Mouse (Mus musculus): ENCODE measurements around the gene Phxr2. TPM values are rescaled to one million over a fixed set of nuclear protein-coding genes. Genes with fewer than 3 reads are reported as not detected.

Gene Phxr2
- polyA plus RNA-seq, 1 experiment from 2014 or later, result not detected

GRCm38 (mm10) chr10:99131298-99131697 lies 5.2 kb upstream of the Phxr2 start:
- WGBS, result 44% methylated on average over 5 of the region's 5 CpGs
- 0 out of 2 replicates have a peak overlapping the region, but pooled peaks have one; percentile 2 for H3K9ac ChIP-seq (replicated peaks)
- no peak for ATAC-seq

DNA sequence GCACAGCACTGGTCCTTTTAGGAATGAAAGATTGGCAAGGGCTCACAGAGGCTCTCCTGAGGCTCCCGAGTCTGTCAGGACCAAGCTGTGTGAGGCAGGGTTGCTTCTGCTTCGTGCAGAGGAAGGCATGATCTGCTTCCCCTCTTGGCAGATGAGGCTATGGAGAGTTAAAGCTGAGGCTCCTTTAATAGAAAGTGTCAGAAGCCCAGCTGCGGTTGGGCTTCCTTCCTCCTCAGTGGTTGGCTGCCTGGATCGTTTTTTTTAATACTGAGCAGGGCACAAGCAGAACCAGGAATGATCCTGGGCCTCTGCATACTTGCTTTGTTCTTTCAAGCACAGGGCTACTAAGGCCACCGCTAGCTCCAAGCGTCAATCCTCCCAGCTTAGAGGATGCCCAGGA lies 4.5 kb upstream of the Phxr2 start:
- peaks cover 19% of the 10 kb centered on the region for H3K4me1 ChIP-seq (replicated peaks)
- WGBS, result 38% methylated on average over 6 of the region's 6 CpGs
- H3K27ac ChIP-seq, result no peak overlapping the region
- H3K36me3 ChIP-seq, result peaks cover 53% of the 10 kb centered on the region
- no peaks in the 10 kb centered on the region for H3K27me3 ChIP-seq
- no peak overlapping the region for H3K4me3 ChIP-seq (replicated peaks)
- no peak overlapping the region for H3K9ac ChIP-seq (replicated peaks)
- H3K9me3 ChIP-seq, result no peaks in the 10 kb centered on the region
- no peak overlapping the region for H3K4me2 ChIP-seq (replicated peaks)
- ATAC-seq, result no peak

More at GRCm38 (mm10) chr10:99131298-99131697, 5.2 kb upstream of the Phxr2 start:
- no peak overlapping the region for H3K4me3 ChIP-seq (replicated peaks)
- H3K9me3 ChIP-seq, result no peaks in the 10 kb centered on the region
- H3K27me3 ChIP-seq, result no peaks in the 10 kb centered on the region
- no peak overlapping the region for H3K27ac ChIP-seq
- no peak overlapping the region for H3K4me2 ChIP-seq (replicated peaks)
- H3K4me1 ChIP-seq (replicated peaks), result peaks cover 24% of the 10 kb centered on the region
- peaks cover 53% of the 10 kb centered on the region for H3K36me3 ChIP-seq

- WGBS, result 77% methylated on average over 11 of the region's 11 CpGs
- Histone ChIP-seq H3K27me3 (no peaks in the 10 kb centered on the region), H3K4me2 (replicated peaks) (no peak overlapping the region), H3K36me3 (peaks cover 42% of the 10 kb centered on the region), H3K9me3 (no peaks in the 10 kb centered on the region), H3K27ac (no peak overlapping the region; the same call in 1 of the 2 replicates), H3K4me1 (replicated peaks) (peaks cover 19% of the 10 kb centered on the region), H3K4me3 (replicated peaks) (no peak overlapping the region), H3K9ac (replicated peaks) (no peak overlapping the region)
- no peak for ATAC-seq
Measured at GRCm38 (mm10) chr10:99127691-99128261, 1.7 kb upstream of the Phxr2 start.

DNA sequence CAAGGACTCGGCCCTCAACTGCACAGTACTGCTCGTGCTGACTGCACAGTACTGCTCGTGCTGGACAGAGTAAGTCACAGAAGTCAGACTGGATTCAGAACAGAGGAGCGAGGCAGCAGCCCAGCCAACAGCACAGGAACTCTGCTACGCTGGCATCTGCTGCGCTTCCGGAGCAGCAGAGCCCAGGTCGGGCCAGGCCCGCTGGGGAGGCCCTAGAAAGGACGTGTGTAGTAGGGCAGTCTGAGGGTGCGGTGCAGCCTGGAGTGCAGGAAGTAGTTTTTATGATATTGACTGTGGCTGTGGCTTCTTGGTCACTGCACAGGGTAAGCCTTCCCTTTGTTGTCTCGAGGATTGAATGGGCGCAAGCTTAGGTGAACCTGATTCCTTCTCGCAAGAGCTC lies 829 bp upstream of the Phxr2 start:
- Histone ChIP-seq H3K9me3 (no peaks in the 10 kb centered on the region), H3K4me3 (replicated peaks) (no peak overlapping the region), H3K27me3 (no peaks in the 10 kb centered on the region), H3K9ac (replicated peaks) (no peak overlapping the region), H3K4me2 (replicated peaks) (no peak overlapping the region), H3K36me3 (peaks cover 34% of the 10 kb centered on the region), H3K4me1 (replicated peaks) (peaks cover 15% of the 10 kb centered on the region), H3K27ac (no peak overlapping the region)
- WGBS, result 94% methylated on average over 14 of the region's 14 CpGs
- no peak for ATAC-seq

DNA sequence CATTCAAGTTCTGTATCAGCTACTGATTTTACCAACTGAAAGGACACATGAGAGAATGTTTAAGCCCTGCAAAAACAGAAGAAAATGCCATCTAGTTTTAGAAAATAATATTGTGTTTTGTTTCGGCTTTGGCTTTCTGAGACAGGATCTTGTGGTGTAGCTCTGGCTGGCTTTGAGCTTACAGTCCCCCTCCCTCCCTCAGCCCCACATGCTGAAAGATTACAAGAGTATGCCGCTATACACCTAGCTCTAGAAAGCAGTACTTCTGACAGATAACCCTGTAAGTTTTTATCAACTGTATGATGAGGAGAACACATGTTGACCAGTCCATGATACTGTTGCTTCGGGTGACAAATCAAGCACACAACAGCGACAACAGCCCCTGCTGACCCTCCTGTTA lies 6.7 kb downstream of the Phxr2 start:
- Histone ChIP-seq H3K4me1 (replicated peaks) (peaks cover 10% of the 10 kb centered on the region; the same call in 1 of the 2 replicates), H3K36me3 (no peaks in the 10 kb centered on the region), H3K4me2 (replicated peaks) (no peak overlapping the region), H3K9ac (replicated peaks) (no peak overlapping the region), H3K27me3 (no peaks in the 10 kb centered on the region), H3K9me3 (no peaks in the 10 kb centered on the region), H3K27ac (no peak overlapping the region), H3K4me3 (replicated peaks) (no peak overlapping the region)
- WGBS, result 91% methylated on average over 4 of the region's 4 CpGs
- ATAC-seq, result no peak

DNA sequence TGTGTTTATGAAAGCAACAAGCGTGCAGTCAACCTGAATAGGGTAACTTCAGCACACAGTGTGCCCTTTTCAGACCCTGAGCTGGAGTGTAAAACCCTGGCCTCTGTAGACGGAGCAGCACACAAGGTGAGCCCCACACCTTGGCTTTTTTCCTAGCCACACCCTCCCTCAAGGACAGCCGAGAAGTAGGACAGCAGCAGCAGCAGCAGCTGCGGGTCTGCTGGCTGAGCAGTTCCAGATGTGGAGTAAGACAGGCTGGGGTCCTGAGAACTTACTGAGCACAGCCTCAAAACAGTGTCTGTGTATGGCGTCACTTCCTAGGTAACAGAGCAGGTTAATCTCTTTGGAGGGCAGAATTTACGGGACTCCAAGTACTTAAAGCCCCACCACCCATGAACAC lies 7.4 kb downstream of the Phxr2 start:
- Histone ChIP-seq H3K36me3 (no peaks in the 10 kb centered on the region), H3K27me3 (no peaks in the 10 kb centered on the region), H3K4me1 (replicated peaks) (peaks cover 13% of the 10 kb centered on the region), H3K9me3 (no peaks in the 10 kb centered on the region), H3K4me3 (replicated peaks) (no peak overlapping the region), H3K4me2 (replicated peaks) (no peak overlapping the region), H3K27ac (no peak overlapping the region), H3K9ac (replicated peaks) (no peak overlapping the region)
- no peak for ATAC-seq
- 80% methylated on average over 6 of the region's 6 CpGs for WGBS

- no peak for ATAC-seq
- no peak overlapping the region for H3K4me3 ChIP-seq (replicated peaks)
- no peak overlapping the region for H3K9ac ChIP-seq (replicated peaks)
- H3K9me3 ChIP-seq, result no peaks in the 10 kb centered on the region
- H3K27me3 ChIP-seq, result no peaks in the 10 kb centered on the region
- no peak overlapping the region for H3K27ac ChIP-seq
- peaks cover 18% of the 10 kb centered on the region for H3K4me1 ChIP-seq (replicated peaks)
- no peak overlapping the region for H3K4me2 ChIP-seq (replicated peaks)
- 89% methylated on average over 10 of the region's 10 CpGs for WGBS
- H3K36me3 ChIP-seq, result no peaks in the 10 kb centered on the region
Measured at GRCm38 (mm10) chr10:99117876-99118275, 8.2 kb downstream of the Phxr2 start.

DNA sequence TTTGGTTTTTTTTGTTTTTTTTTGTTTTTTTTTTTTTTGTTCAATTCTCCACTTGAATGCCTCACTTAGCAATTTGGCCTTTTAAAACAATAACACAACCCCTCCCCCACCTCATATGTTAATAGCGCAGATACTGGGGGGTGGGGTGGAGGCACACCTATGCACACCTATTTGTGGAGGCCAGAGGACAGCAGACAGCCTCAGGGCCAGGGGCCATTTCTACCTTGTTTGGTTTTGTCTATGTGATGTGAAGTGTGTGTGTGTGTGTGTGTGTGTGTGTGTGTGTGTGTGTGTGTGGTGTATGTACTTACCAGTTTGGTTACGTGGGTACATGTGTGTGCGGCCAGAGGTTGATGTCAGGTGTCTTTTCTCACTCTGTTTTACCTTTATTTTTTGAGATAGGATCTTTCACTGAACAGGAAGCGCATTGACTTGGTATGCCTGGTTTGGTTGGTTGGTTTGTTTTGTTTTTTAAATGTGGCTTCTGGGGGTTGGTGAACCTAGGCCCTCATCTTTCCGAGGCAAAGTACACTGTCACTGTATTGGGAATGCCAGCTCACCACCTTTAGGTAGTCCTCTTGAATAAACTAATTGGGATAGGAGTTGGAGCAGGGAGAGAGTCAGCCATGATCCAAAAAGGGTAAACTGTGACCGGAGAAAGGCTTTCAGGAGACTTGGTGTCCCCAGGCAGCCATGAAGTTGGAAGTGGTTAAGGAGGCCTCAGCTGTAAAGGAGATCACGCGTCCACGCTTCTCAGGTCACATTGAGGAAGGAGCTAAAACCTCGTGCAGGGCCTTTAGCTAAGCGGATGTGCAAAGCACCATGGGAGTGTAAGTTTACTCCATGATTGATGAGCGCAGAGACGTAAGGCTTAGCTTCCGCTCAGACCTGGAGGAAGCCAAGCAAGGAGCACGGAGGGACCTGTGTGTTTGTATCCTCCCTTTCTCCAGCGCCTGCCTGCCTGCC lies 9.2 kb downstream of the Phxr2 start:
- 93% methylated on average over 16 of the region's 16 CpGs for WGBS
- H3K4me3 ChIP-seq (replicated peaks), result no peak overlapping the region
- H3K36me3 ChIP-seq, result no peaks in the 10 kb centered on the region
- no peak overlapping the region for H3K27ac ChIP-seq
- peaks cover 18% of the 10 kb centered on the region for H3K4me1 ChIP-seq (replicated peaks)
- no peak overlapping the region for H3K4me2 ChIP-seq (replicated peaks)
- no peaks in the 10 kb centered on the region for H3K27me3 ChIP-seq
- H3K9ac ChIP-seq (replicated peaks), result no peak overlapping the region
- no peak for ATAC-seq
- no peaks in the 10 kb centered on the region for H3K9me3 ChIP-seq

- Histone ChIP-seq H3K36me3 (peaks cover 2% of the 10 kb centered on the region), H3K4me1 (replicated peaks) (peaks cover 20% of the 10 kb centered on the region), H3K27ac (no peak overlapping the region), H3K4me2 (replicated peaks) (no peak overlapping the region), H3K9me3 (no peaks in the 10 kb centered on the region), H3K27me3 (no peaks in the 10 kb centered on the region), H3K4me3 (replicated peaks) (no peak overlapping the region), H3K9ac (replicated peaks) (no peak overlapping the region)
- 81% methylated on average over 8 of the region's 8 CpGs for WGBS
- no peak for ATAC-seq
Measured at GRCm38 (mm10) chr10:99116237-99116632, 9.9 kb downstream of the Phxr2 start.

DNA sequence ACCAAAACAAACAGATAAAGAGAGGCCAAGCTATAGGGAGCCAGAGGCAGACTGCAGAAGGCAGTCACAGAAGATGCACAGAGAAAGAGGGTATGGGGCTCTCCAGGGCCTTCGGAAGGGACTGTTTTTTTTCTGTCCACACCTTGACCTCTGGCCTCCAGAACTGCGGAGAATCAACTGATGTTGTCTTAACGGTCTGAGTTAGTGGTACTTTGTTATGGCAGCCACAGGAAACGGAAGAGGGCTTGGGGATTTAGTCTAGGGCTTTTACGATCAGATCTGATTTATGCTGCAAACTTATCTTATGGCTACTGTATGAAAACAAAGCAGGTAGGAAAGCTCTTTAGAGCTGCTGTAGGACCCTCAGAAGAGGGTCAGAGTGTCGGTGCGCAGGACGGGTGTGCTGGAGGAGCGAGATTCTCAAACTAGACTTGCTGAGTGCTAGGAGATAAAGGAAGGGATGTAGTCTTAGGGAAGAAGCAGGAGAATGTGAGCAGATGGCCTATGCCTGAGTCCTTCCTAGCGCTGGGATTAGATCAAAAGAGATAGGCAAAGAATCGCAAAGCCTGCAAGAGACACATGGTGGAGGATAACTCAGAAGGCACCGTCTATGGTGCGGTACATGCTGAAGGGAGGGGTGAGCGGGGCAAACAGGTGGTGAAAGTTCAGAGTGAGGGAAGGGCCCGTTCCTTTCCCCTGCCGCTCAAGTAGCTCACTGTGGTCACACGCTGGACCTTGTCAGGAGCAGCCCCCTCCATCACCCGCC lies 10.5 kb downstream of the Phxr2 start:
- no peak overlapping the region for H3K9ac ChIP-seq (replicated peaks)
- H3K27me3 ChIP-seq, result no peaks in the 10 kb centered on the region
- peak; percentile 35; the same call in 1 of the 2 replicates for ATAC-seq
- H3K4me3 ChIP-seq (replicated peaks), result no peak overlapping the region
- H3K9me3 ChIP-seq, result no peaks in the 10 kb centered on the region
- peaks cover 8% of the 10 kb centered on the region for H3K36me3 ChIP-seq
- WGBS, result 67% methylated on average over 18 of the region's 18 CpGs
- no peak overlapping the region for H3K27ac ChIP-seq
- no peak overlapping the region for H3K4me2 ChIP-seq (replicated peaks)
- H3K4me1 ChIP-seq (replicated peaks), result peaks cover 26% of the 10 kb centered on the region

GRCm38 (mm10) chr10:99114295-99114694 lies 11.8 kb downstream of the Phxr2 start:
- no peaks in the 10 kb centered on the region for H3K27me3 ChIP-seq
- 86% methylated on average over 8 of the region's 8 CpGs for WGBS
- peaks cover 33% of the 10 kb centered on the region for H3K4me1 ChIP-seq (replicated peaks)
- no peaks in the 10 kb centered on the region for H3K9me3 ChIP-seq
- H3K4me3 ChIP-seq (replicated peaks), result no peak overlapping the region
- H3K36me3 ChIP-seq, result peaks cover 19% of the 10 kb centered on the region
- no peak overlapping the region for H3K9ac ChIP-seq (replicated peaks)
- H3K4me2 ChIP-seq (replicated peaks), result no peak overlapping the region
- no peak overlapping the region for H3K27ac ChIP-seq
- no peak for ATAC-seq

GRCm38 (mm10) chr10:99113533-99113932 lies 12.6 kb downstream of the Phxr2 start:
- Histone ChIP-seq H3K4me2 (replicated peaks) (no peak overlapping the region), H3K4me1 (replicated peaks) (peaks cover 41% of the 10 kb centered on the region), H3K27ac (no peak overlapping the region), H3K4me3 (replicated peaks) (no peak overlapping the region), H3K9ac (replicated peaks) (no peak overlapping the region), H3K36me3 (peaks cover 21% of the 10 kb centered on the region), H3K27me3 (no peaks in the 10 kb centered on the region), H3K9me3 (no peaks in the 10 kb centered on the region)
- ATAC-seq, result no peak
- WGBS, result 50% methylated on average over 3 of the region's 3 CpGs
